Mouse (Mus musculus): ENCODE results near the gene Tbc1d24. TPM values are rescaled to one million over a fixed set of nuclear protein-coding genes. Genes with fewer than 3 reads are reported as not detected.
"Not testable (repeated sequence)": the region's sequence is repeated elsewhere in the genome, so short reads cannot be mapped to it uniquely, and the experiment has no call there.

The Tbc1d24 gene
- total RNA-seq, 2 experiments from 2014 or later = 2.7 to 3.4 TPM

DNA sequence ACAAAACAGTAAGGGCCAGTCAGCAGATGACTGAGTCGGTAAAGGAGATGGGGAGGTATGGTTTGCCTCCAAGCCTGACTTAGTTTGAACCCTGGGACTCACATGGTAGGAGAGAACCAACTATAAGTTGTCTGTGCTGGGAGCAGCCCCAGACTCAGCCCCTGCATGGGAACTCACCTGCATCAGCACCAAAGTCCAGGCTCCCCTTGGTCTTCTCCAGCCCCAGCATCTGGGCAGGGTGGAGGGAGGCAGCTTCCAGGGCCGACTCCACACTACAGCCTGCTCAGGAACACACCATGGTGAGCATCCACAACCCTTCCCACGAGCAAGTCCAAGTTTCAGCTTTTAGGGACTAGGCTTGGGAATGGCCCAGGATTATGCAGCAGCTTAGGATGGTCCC is 49.0 kb downstream of the Tbc1d24 start:
- no peak for ATAC-seq (replicated peaks; ENCODE audit: low FRiP score, poor library complexity, severe bottlenecking)

DNA sequence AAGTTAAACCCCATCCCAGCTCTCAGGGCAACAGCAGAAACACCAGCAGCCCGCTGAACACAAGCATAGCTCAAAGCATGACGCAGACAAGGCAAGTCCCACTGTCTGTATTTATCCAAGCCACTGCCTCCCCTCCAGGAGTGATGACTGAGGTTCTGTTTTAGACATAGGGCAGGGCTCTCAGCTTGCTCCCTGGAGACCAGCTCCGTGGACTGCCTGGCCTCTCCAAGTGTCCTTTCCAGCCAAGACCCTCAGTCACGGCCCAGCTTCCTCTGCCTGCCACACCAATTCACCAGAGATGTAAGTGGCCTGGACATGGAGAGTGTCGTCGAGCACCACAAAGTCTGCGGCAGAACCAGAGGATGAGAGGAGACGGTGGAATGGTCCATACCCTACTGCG is 49.6 kb downstream of the Tbc1d24 start:
- ATAC-seq (replicated peaks; ENCODE audit: low FRiP score, poor library complexity, severe bottlenecking) = no peak

DNA sequence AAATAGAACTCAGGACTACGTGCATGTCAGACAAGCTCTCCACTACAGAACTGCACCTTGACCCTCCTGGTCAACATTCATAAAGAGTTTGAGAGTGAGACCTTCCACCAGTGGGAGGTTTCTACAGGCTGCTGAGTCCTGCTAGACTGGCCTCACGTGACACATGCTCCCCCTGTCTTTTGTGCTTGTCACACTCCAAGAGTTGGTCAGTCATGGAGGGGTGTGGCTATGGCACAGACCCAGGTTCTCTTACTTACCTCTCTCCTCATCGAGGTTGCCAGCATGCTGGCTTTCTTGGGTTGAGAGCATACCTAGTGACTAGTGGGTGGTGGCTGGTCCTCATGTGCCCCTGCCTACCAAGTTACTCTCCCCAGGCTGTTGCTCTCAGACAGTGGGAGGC is 50.9 kb downstream of the Tbc1d24 start:
- no peak for ATAC-seq (replicated peaks; ENCODE audit: low FRiP score, poor library complexity, severe bottlenecking)

DNA sequence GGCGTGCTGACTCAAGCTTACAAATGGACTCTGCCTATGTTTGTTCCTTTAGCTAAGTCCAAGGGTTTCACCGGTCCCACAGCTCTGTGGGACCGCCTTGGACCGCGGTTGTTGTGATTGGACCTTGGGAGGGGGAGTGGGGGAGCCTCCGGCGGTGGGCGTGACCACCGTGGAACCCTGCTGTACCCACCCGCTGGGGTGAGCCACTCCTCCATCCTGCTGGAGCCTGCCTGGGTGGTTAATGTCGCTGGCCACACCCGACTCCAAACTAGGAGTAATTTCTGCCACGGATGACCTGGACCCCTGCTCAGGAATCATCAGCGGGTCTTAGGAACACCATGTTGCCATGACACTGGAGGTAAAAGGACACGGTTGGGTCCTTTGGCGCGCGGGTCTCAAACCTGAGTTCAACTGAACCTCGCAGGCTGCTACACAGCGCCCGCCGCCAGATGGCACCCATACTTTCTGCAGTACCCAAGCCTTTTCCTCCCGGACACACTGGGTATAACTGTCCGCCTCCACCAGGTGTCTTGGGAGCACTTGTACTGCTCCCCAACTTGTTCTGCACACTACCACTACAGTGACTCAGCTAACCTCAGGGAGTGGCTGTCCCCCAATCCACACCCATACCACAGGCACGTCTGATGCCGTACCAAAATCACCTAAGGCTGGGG is 53.3 kb downstream of the Tbc1d24 start:
- peak; percentile 96 for ATAC-seq (replicated peaks; ENCODE audit: low FRiP score, poor library complexity, severe bottlenecking)

DNA sequence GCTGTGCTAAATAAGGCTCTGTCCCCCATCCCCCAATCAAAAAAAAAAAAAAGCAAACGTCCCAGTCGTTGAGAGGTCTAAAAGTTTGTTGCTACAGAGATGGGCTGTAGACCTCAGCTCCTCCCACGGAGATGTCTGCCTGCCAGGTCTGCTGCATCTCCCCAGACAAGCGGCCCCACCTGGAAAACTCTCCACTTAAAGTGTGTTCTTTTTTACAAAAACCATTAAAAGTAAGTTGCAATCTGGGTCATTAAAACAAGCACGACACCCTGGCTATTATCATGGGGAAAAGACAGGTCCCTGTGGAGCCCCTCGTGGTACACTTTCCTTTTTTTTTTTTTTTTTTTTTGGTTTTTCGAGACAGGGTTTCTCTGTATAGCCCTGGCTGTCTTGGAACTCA is 54.0 kb downstream of the Tbc1d24 start:
- ATAC-seq (replicated peaks; ENCODE audit: low FRiP score, poor library complexity, severe bottlenecking) = no peak

DNA sequence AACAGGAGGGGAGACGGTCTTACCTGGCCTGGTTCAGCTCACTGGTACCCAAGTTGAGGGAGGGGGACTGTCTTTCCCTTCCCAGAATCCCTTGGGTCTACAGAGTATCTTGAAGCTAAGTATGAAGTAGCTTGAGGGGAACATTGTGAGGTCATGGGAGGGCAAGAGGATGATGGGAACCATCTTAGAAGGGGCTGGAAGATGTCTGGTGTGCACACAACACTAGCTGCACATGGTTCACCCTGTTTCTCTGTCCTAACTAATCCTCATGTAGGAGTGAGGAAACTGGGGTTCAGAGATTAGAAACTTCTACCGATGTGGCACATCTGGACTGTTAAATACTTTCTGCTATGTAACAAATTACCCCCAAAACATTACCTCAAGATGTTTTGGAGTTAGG is 54.5 kb downstream of the Tbc1d24 start, which contains the start of gene Pdpk1:
Gene Pdpk1 (minus strand): TSS at position 101 of the 400 bp plus-strand sequence.
- ATAC-seq (replicated peaks; ENCODE audit: low FRiP score, poor library complexity, severe bottlenecking) = no peak

DNA sequence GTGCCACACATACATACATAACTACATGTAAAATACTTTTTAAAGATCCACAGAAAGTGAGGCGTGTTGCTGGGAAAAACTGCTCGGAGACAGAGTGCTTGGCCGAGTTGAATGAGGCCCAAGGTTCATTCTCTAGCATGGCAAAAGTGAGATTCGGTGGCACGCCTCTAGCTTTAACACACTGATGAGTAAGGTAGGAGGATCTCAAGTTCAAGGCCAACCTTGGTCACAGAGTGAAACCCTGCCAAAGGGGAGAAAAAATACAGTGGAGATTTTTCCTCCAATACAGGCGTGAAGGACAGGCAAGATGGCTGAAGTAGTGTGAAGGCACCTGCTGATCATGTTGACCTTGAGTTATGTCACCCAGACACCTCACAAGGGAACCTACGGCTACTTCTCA is 55.9 kb downstream of the Tbc1d24 start:
- no peak for ATAC-seq (replicated peaks; ENCODE audit: low FRiP score, poor library complexity, severe bottlenecking)

DNA sequence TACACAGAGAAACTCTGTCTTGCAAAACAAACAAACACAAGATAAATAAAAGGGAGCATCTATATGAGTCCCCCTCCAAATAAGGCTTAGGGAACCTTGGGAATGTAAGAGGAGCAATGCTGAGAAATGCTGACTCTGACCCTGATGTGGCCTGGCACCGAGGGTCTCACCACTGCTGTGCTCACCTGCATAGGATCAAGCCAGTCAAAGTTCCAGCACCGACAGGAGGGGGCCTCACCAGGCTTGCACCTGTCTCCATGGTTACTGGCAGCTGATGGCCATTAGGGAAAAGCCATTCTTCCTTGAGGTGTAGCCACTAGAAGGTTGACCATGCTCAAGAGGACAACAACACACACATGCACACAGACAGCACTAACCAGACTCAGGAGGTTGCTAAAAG is 62.5 kb downstream of the Tbc1d24 start:
- no peak for ATAC-seq (replicated peaks; ENCODE audit: low FRiP score, poor library complexity, severe bottlenecking)

DNA sequence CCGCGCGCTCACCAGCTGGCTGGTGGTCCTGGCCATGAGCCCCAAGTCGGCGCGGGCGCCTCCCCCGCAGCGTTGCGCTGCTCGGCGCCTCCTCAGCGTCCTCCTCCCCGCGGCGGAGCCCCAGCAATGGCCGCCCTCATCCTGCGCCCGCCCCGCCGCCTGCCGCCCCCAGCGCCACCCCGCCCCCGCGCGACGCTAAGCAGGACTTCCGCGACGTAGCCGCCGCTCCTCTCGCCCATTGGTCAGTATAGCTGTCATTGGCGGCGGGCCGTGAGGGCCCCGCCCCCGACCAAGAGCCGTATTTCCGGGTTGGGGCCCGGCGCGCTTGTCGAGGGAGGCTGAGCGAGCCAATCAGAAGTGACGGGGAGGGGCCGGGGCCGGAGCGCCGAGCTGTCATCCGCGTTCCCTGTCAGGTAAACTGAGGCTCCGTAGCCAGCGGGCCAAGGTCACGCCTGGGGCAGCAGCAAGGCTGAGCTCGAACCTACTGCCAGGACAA is 63.9 kb downstream of the Tbc1d24 start:
- peak; percentile 97 for ATAC-seq (replicated peaks; ENCODE audit: low FRiP score, poor library complexity, severe bottlenecking)

DNA sequence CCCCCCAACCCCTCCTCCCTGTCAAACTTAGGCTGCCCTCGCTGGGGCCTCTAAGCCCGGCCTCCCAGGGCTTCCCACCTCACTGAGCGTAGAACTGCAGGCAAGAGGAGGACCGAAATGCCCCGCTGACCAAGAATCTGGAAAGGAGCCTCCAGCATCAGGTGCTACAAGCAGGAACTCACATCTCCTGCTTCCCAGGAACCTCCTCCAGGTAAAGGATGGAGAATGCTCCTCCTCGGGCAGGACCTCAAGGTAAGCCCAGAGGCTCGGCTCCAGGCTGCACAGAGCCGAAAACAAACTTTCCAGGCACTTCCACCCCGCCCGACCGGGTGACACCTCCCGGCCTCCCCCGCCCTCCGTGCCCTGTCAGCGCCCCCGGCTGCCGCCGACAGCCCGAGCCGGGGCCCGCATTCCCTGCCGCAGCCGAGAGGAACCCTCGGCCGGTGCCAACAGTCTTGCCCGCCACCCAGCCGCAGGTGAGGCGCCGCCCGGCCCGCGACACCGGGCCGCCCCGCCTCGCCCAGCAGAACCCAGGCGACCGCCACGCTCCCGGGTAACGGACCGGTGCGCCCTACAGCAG is 64.4 kb downstream of the Tbc1d24 start:
- peak; percentile 33 for ATAC-seq (replicated peaks; ENCODE audit: low FRiP score, poor library complexity, severe bottlenecking)

DNA sequence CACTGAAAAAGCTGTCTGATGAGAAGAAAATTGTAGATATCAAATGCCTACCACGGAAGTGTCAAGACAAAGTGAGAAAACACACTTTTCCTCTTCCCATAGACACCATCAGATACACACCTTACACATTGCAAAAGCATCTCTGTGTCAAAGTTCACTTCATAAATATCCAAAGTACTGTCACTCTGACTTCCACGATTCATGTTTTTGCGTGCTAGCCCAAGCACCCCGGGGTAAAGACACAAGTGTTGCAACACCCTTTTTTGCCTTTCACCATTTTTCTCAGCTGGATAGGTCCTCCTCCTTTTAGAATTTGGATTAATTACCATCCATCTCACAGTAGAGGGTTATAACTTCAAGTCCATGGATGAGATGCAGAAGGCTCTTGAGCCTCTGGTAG is 65.4 kb downstream of the Tbc1d24 start:
- no peak for ATAC-seq (replicated peaks; ENCODE audit: low FRiP score, poor library complexity, severe bottlenecking)

DNA sequence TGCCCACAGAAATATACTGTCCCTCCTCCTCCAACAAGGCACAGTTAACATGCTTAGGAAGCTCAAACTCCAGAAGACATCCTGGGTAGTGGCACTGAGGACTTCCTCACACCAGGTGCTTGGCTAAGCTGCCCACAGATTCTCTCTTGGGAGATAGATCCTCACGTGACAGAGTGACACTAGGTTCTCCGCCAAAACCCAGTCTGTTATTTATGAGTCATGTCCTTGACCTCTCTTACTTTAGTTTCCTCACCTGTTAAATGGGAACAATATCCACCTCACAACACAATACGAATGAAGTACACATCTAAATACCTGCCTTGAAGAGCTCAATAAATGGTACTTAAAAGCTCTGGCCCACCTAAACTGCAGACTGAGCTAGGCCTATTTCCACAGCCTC is 66.1 kb downstream of the Tbc1d24 start:
- ATAC-seq (replicated peaks; ENCODE audit: low FRiP score, poor library complexity, severe bottlenecking) = no peak

DNA sequence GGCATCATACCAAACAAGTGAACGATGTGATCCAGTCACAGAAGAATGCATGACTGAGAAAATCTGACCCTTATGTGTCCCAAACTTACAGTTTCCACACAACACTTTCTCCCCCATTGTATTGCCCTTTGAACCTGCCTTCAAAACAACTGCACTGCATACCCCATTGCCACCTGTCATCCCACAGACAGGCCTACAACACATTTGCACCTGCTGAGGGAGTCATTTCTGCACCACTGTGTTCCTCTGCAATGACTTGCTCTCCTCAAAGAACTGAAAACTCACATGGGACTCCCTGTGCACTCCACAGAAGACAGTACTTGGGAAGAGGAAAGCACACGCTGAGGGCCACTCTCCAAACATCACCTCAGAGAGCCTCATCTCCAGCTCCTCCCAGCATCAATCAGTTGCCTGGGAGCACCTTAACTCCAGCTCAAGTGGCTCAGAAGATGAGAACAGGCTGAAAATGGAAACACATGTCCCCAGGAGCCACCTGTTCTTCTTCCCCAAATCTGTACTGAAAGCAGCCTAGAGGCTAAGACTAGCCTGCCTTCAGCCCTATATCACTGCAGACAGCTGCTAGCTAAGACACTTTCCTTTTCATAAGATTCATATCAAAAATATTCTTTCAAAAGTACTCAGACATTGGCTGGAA is 68.0 kb downstream of the Tbc1d24 start:
- ATAC-seq (replicated peaks; ENCODE audit: low FRiP score, poor library complexity, severe bottlenecking) = no peak

DNA sequence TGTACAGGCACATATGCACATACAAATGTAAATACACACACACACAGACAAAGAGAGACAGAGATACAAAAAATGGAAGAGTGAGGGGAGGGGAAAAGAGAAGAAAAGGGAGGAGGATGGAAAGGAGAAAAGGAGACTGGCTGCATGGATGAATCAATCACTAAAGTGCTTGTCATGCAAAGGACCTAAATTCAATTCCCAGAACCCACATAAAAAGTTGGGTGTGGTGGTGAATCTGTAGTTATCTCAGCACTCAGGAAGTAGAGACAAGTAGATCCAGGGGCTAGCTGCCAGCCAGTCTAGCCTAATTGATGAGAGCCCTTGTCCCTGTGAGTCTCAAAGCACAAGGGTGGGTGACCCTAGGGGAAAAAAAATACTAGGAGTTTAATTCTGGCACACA is 71.3 kb downstream of the Tbc1d24 start:
- no peak for ATAC-seq (replicated peaks; ENCODE audit: low FRiP score, poor library complexity, severe bottlenecking)

DNA sequence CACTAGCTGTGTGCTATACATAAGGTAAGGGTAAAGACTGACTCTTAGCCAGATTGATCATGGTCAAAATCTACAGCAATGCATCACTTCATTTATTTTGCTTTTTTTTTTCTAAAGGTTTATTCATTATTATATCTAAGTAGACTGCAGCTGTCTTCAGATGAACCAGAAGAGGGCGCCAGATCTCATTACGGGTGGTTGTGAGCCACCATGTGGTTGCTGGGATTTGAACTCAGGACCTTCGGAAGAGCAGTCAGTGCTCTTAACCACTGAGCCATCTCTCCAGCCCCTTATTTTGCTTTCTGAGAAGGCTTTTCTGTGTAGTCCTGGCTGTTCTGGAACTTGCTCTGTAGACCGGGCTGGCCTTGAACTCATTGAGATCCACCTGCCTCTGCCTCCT is 72.4 kb downstream of the Tbc1d24 start:
- ATAC-seq (replicated peaks; ENCODE audit: low FRiP score, poor library complexity, severe bottlenecking) = not testable (repeated sequence)

DNA sequence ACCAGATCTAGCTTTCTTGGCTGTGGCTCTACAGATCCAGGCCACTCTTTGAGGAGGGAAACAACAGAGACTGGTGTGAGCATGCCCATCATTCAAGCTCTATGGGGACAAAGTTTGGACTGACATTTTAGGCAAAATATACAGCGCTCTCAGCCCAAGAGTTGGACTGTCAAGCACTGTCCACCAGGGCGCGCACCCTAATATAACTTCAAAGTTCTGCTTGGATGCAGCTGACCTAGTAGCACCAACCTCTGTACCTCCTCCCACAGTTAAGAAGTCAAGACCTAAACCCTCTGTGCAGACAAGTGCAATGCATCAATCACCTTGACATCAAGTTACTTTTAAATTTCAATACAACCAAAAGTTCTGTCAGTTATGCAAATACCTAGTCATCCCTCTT is 73.8 kb downstream of the Tbc1d24 start:
- no peak for ATAC-seq (replicated peaks; ENCODE audit: low FRiP score, poor library complexity, severe bottlenecking)

DNA sequence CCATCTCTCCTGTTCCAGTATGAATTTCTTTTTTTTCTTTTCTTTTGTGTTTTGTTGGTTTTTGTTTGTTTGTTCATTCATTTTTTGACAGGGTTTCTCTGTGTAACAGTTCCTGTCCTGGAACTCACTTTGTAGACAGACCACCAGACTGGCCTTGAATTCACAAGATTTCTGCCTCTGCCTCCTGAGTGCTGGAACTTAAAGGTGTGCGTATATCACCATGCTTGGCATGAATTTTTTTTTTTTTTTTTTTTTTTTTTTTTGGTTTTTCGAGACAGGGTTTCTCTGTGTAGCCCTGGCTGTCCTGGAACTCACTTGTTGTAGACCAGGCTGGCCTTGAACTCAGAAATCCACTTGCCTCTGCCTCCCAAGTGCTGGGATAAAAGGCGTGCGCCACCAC is 76.1 kb downstream of the Tbc1d24 start:
- ATAC-seq (replicated peaks; ENCODE audit: low FRiP score, poor library complexity, severe bottlenecking) = not testable (repeated sequence)

DNA sequence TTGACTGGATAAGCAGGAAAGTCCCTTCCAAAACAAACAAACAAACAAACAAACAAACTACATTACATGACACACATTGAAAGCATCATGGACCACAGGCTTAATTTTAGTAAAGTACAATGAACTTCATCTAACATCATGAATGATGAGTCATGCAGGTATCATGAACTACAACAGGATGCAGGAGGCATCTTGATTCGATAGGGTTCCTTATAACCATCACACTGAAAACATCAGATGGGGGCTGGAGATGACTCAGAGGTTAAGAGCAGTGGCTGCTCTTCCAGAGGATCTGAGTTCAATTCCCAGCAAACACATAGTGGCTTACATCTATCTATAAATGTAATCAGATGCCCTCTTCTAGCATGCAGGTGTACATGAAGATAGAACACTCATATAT is 77.8 kb downstream of the Tbc1d24 start:
- no peak for ATAC-seq (replicated peaks; ENCODE audit: low FRiP score, poor library complexity, severe bottlenecking)

DNA sequence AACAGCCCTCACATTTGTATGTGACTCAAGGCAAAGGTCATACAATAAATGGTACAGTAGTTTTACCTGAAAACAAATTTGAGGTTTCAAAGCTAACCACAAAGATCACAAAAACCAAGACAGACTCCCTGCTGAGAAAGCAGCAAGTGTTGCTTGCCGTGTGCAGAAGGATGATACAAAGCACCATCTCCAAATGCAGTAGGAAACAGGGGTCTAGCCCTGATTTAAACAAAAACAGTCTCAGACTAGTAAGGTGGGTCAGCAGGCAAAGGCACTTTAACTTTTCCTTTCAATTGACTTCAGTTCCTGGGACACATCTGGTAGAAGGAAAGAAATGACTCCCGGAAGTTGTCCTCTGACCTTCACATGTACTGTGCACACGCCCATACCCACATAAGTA is 78.6 kb downstream of the Tbc1d24 start:
- ATAC-seq (replicated peaks; ENCODE audit: low FRiP score, poor library complexity, severe bottlenecking) = no peak

All from erythroid progenitor cell, adult 5-6 weeks (primary cell).